Mouse (Mus musculus) C2C12 (cell line): ENCODE measurements at regions not wholly inside any gene's neighbourhood (a gene's known extent, or its start where the extent isn't known, plus 50 kb on each side); places are given as distances from the start of the nearest gene placed in this dataset.

Experiments used
- CEBPB ChIP-seq: IDR thresholded peaks from one replicate; pipeline ENCODE4 v1.6.1; 2011; ENCODE audit warnings: low read depth, mild to moderate bottlenecking, control low read depth, moderate library complexity
- CTCF ChIP-seq: IDR thresholded peaks from one replicate; pipeline ENCODE4 v1.5.1; 2011; ENCODE audit not compliant: control insufficient read depth, insufficient read depth, insufficient read length
- FOSL1 ChIP-seq: IDR thresholded peaks from one replicate; pipeline ENCODE4 v1.8.0; 2011; ENCODE audit warnings: mild to moderate bottlenecking, low read length; ENCODE audit not compliant: poor library complexity, insufficient read depth, severe bottlenecking
- MAX ChIP-seq: IDR thresholded peaks from one replicate; pipeline ENCODE4 v1.6.1; 2011; ENCODE audit warnings: mild to moderate bottlenecking, control low read depth
- MYOD1 ChIP-seq: IDR thresholded peaks from one replicate; pipeline ENCODE4 v1.6.1; 2011; ENCODE audit warnings: low read depth; ENCODE audit not compliant: control insufficient read depth, insufficient read length
- MYOG ChIP-seq: IDR thresholded peaks from one replicate; pipeline ENCODE4 v1.6.1; 2011; ENCODE audit not compliant: control insufficient read depth, insufficient read length; ENCODE audit errors: extremely low read depth
- USF1 ChIP-seq: IDR thresholded peaks from one replicate; pipeline ENCODE4 v1.6.1; 2011; ENCODE audit warnings: low read depth, mild to moderate bottlenecking, control low read depth, moderate library complexity

DNA sequence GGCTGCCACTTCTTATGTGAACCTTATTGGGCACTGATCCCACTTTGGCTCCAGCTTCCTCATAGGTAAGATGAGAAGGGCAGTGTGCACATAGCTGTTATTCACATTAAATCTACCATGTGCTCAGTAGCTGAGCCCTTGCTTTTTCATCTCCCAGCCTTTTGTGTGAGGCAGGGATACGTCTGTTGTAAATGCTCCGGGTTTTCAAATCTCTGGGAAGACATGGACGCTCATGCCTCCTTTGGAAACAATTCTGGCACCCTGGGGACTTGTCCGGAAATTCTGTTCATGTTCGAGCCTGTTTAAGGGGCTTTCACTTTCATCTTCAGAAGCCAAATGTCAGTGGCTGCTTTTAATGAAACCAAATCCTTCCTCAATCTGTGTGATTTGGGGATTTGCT lies 312.7 kb downstream of the Bcl11a start:
- TF ChIP-seq CEBPB (no peak), CTCF (no peak), MYOG (no peak), MYOD1 (no peak), FOSL1 (no peak), MAX (no peak), USF1 (no peak)
